ENCODE assay signal across 16 mouse cellular contexts in the genomic region with DNA sequence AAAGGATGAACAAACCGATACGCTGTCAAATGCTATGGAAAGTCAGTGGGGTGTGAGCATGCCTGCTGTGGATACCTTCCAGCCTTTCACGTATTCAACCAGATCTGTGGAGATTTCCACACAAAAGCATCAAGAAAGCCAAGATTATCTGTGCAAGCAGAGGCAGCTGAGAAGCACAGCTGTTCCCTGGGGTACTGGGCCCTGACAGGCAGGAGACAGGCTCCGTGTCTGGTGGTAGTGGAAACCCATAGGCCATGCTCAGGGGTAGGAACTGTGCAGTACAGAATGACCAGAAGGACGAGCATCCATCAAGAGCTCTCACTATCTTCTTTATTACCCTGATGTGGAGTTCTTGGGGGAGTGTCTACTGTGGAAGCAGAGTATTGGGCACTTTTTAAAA.
DNase-seq lines count a peak whose midpoint lies in the region; ATAC-seq and TF ChIP-seq lines count a peak whose summit lies in the region.
"Had no signal": no experiment of that assay in that cellular context is flagged by ENCODE, and none has a peak within 500 bp of the region (broad histone marks: within the 10 kb centered on the region; RNA-seq: fewer than 3 reads in every experiment).

No protein-coding gene starts in this region.

- H3K27me3 ChIP-seq in forebrain, embryonic 10.5 days (ENCODE audit: poor library complexity, severe bottlenecking) = peaks cover 30% of the 10 kb centered on the region; the same call in 1 of the 2 replicates
- no peaks in the 10 kb centered on the region for H3K27me3 ChIP-seq in forebrain, postnatal 0 days (ENCODE audit: insufficient read depth, low read length)
- no peaks in the 10 kb centered on the region for H3K27me3 ChIP-seq in hindbrain, embryonic 13.5 days
- no peaks in the 10 kb centered on the region for H3K27me3 ChIP-seq in hindbrain, embryonic 11.5 days (ENCODE audit: control insufficient read depth, insufficient read depth, low read length)
- peaks cover 66% of the 10 kb centered on the region for H3K27me3 ChIP-seq in midbrain, embryonic 12.5 days
- H3K27me3 ChIP-seq in midbrain, postnatal 0 days (ENCODE audit: insufficient read depth, low read length) = no peaks in the 10 kb centered on the region

- no peak overlapping the region for H3K4me3 ChIP-seq in forebrain, embryonic 10.5 days
- no peak overlapping the region for H3K4me3 ChIP-seq in forebrain, postnatal 0 days (ENCODE audit: low read depth, low read length)
- H3K4me3 ChIP-seq in hindbrain, embryonic 13.5 days = no peak overlapping the region
- H3K4me3 ChIP-seq in hindbrain, embryonic 11.5 days (ENCODE audit: low read depth, low read length) = no peak overlapping the region
- H3K4me3 ChIP-seq in midbrain, embryonic 12.5 days = no peak overlapping the region
- H3K4me3 ChIP-seq in midbrain, postnatal 0 days (ENCODE audit: low read depth, low read length) = no peak overlapping the region
- H3K4me3 ChIP-seq: embryonic facial prominence, embryonic 13.5 days; heart, adult 2 months had no signal

- no peak overlapping the region for H3K9ac ChIP-seq in forebrain, postnatal 0 days
- H3K9ac ChIP-seq in hindbrain, embryonic 13.5 days = no peak overlapping the region
- no peak overlapping the region for H3K9ac ChIP-seq in hindbrain, embryonic 11.5 days (ENCODE audit: low read depth, low read length)
- H3K9ac ChIP-seq in midbrain, embryonic 12.5 days (replicated peaks) = no peak overlapping the region
- H3K9ac ChIP-seq in midbrain, postnatal 0 days (replicated peaks; ENCODE audit: low read length, poor library complexity, severe bottlenecking) = no peak overlapping the region
- H3K9ac ChIP-seq: embryonic facial prominence, embryonic 13.5 days had no signal

- no peak overlapping the region for H3K4me2 ChIP-seq in forebrain, postnatal 0 days (ENCODE audit: low read depth)
- no peak overlapping the region for H3K4me2 ChIP-seq in hindbrain, embryonic 13.5 days
- H3K4me2 ChIP-seq in hindbrain, embryonic 11.5 days (replicated peaks; ENCODE audit: low read depth, low read length) = no peak overlapping the region
- no peak overlapping the region for H3K4me2 ChIP-seq in midbrain, embryonic 12.5 days (replicated peaks)
- no peak overlapping the region for H3K4me2 ChIP-seq in midbrain, postnatal 0 days (ENCODE audit: low read depth, low read length, poor library complexity, severe bottlenecking)
- H3K4me2 ChIP-seq: embryonic facial prominence, embryonic 13.5 days had no signal

- H3K4me1 ChIP-seq in forebrain, embryonic 10.5 days = peaks cover 47% of the 10 kb centered on the region
- H3K4me1 ChIP-seq in forebrain, postnatal 0 days (ENCODE audit: insufficient read depth) = no peaks in the 10 kb centered on the region
- H3K4me1 ChIP-seq in hindbrain, embryonic 13.5 days (replicated peaks) = peaks cover 7% of the 10 kb centered on the region; the same call in 1 of the 2 replicates
- H3K4me1 ChIP-seq in hindbrain, embryonic 11.5 days (replicated peaks; ENCODE audit: control insufficient read depth, insufficient read depth, low read length) = no peaks in the 10 kb centered on the region
- peaks cover 26% of the 10 kb centered on the region for H3K4me1 ChIP-seq in midbrain, embryonic 12.5 days
- no peaks in the 10 kb centered on the region for H3K4me1 ChIP-seq in midbrain, postnatal 0 days (ENCODE audit: insufficient read depth, low read length)

- ATAC-seq in forebrain, postnatal 0 days = no peak
- ATAC-seq in hindbrain, embryonic 13.5 days (ENCODE audit: low FRiP score) = no peak
- ATAC-seq in hindbrain, embryonic 11.5 days (ENCODE audit: low FRiP score) = no peak
- peak; percentile 50 for ATAC-seq in midbrain, embryonic 12.5 days (ENCODE audit: low FRiP score, low read depth)
- no peak for ATAC-seq in midbrain, postnatal 0 days (ENCODE audit: low FRiP score)
- ATAC-seq: forebrain, embryonic 14.5 days; hindbrain, embryonic 16.5 days; inflammation-experienced regulatory T-cells, adult 6 months had no signal

- H3K27ac ChIP-seq in forebrain, embryonic 10.5 days = peak overlapping the region; percentile 69; the same call in 1 of the 2 replicates
- H3K27ac ChIP-seq in forebrain, postnatal 0 days (ENCODE audit: low read depth, low read length) = no peak overlapping the region
- peak overlapping the region; percentile 18; the same call in 1 of the 2 replicates for H3K27ac ChIP-seq in hindbrain, embryonic 13.5 days
- H3K27ac ChIP-seq in hindbrain, embryonic 11.5 days (ENCODE audit: low read depth, low read length) = no peak overlapping the region
- H3K27ac ChIP-seq in midbrain, embryonic 12.5 days (replicated peaks) = peak overlapping the region; percentile 44
- H3K27ac ChIP-seq in midbrain, postnatal 0 days (ENCODE audit: low read depth, low read length) = no peak overlapping the region
- H3K27ac ChIP-seq: embryonic facial prominence, embryonic 13.5 days; heart, adult 2 months had no signal

- TF ChIP-seq CTCF in forebrain, postnatal 0 days (IDR thresholded peaks at IDR 0.05; ENCODE audit: low read depth) = no peak
- TF ChIP-seq CTCF in midbrain, postnatal 0 days (IDR thresholded peaks at IDR 0.05) = no peak

- H3K9me3 ChIP-seq in forebrain, embryonic 10.5 days = no peaks in the 10 kb centered on the region
- H3K9me3 ChIP-seq in forebrain, postnatal 0 days (ENCODE audit: low read length) = no peaks in the 10 kb centered on the region
- H3K9me3 ChIP-seq in hindbrain, embryonic 13.5 days = no peaks in the 10 kb centered on the region
- no peaks in the 10 kb centered on the region for H3K9me3 ChIP-seq in hindbrain, embryonic 11.5 days (ENCODE audit: control insufficient read depth, low read length)
- no peaks in the 10 kb centered on the region for H3K9me3 ChIP-seq in midbrain, embryonic 12.5 days
- H3K9me3 ChIP-seq in midbrain, postnatal 0 days (ENCODE audit: low read length) = no peaks in the 10 kb centered on the region
- H3K9me3 ChIP-seq: embryonic facial prominence, embryonic 13.5 days had no signal

- DNase-seq in forebrain, embryonic 10.5 days (ENCODE audit: extremely low spot score, low spot score) = no peak
- no peak for DNase-seq in forebrain, postnatal 0 days
- DNase-seq in hindbrain, embryonic 11.5 days (ENCODE audit: low spot score) = no peak
- DNase-seq in midbrain, postnatal 0 days (ENCODE audit: low spot score) = no peak
- no peak for DNase-seq in gastrocnemius, postnatal 10 days
- DNase-seq: adrenal gland, postnatal 10 days; cerebellum, adult 11-12 months; cerebellum, adult 9-10 months; cerebellum, postnatal 25 days had no signal

- H3K36me3 ChIP-seq in forebrain, embryonic 10.5 days (replicated peaks) = no peaks in the 10 kb centered on the region
- H3K36me3 ChIP-seq in forebrain, postnatal 0 days (ENCODE audit: insufficient read depth) = no peaks in the 10 kb centered on the region; the same call in 1 of the 2 replicates
- H3K36me3 ChIP-seq in hindbrain, embryonic 13.5 days = no peaks in the 10 kb centered on the region
- no peaks in the 10 kb centered on the region for H3K36me3 ChIP-seq in hindbrain, embryonic 11.5 days (ENCODE audit: control insufficient read depth, insufficient read depth, low read length)
- H3K36me3 ChIP-seq in midbrain, embryonic 12.5 days = no peaks in the 10 kb centered on the region
- no peaks in the 10 kb centered on the region for H3K36me3 ChIP-seq in midbrain, postnatal 0 days (ENCODE audit: insufficient read depth, low read length)
- H3K36me3 ChIP-seq: embryonic facial prominence, embryonic 13.5 days had no signal

- 31% methylated on average over 5 of the region's 5 CpGs for WGBS in forebrain, embryonic 10.5 days
- 33% methylated on average over 5 of the region's 5 CpGs for WGBS in forebrain, postnatal 0 days
- 46% methylated on average over 5 of the region's 5 CpGs for WGBS in hindbrain, embryonic 13.5 days
- WGBS in hindbrain, embryonic 11.5 days = 60% methylated on average over 5 of the region's 5 CpGs
- WGBS in midbrain, embryonic 12.5 days = 11% methylated on average over 5 of the region's 5 CpGs
- 25% methylated on average over 5 of the region's 5 CpGs for whole genome bisulfite sequencing in midbrain, postnatal 0 days

Comparison
In these comparisons a context has a peak if more than half of its experiments do, and no peak if none do; other contexts are left out.
1. H3K27ac ChIP-seq: peak in forebrain, embryonic 10.5 days (single experiment), hindbrain, embryonic 13.5 days (single experiment) and midbrain, embryonic 12.5 days (single experiment); none in forebrain, postnatal 0 days (single experiment), hindbrain, embryonic 11.5 days (single experiment) and midbrain, postnatal 0 days (single experiment).